Mouse (Mus musculus) adrenal gland, postnatal 25 days (tissue): ENCODE results near the gene Olfr1312. TPM values are rescaled to one million over a fixed set of nuclear protein-coding genes. Genes with fewer than 3 reads are reported as not detected.
"Not testable (repeated sequence)": the region's sequence is repeated elsewhere in the genome, so short reads cannot be mapped to it uniquely, and the experiment has no call there.

Experiments
- DNase-seq: peaks from one replicate; pipeline ENCODE4 v3.0.0; 2021; ENCODE audit warnings: mixed read lengths
- long read RNA-seq: library from polyadenylated mRNA; stranded (forward); transcript quantifications from one replicate; pipeline ENCODE4 v2.0.0, GENCODE M21; 2021
- total RNA-seq: library from RNA; stranded (reverse); gene quantifications from 2 replicates; pipeline ENCODE4 v1.2.3, GENCODE M21; 2021

Gene Olfr1312
- not detected in 2 replicates for total RNA-seq
- long read RNA-seq = 0 reads

DNA sequence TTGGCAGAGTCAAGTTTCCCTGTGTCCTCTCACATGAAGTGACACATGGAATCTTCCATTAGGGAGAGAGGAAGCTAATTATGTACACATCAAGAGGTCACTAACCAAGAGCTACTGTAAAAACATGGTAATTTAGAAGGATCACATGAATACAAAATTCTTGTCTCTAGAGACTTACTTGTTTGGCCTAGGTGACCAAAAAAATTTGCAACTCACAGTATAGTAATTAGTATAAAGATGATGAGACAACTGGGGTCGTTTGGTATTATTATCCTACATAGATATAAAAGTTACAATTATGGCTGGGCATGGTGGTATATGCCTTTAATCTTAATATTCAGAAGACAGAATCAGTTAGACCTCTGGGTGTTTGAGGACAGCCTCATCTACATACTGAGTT is at the start of gene Olfr1312:
Gene Olfr1312, minus strand, starts transcription at position 101 of the 400 bp plus-strand sequence.
- DNase-seq = no peak

DNA sequence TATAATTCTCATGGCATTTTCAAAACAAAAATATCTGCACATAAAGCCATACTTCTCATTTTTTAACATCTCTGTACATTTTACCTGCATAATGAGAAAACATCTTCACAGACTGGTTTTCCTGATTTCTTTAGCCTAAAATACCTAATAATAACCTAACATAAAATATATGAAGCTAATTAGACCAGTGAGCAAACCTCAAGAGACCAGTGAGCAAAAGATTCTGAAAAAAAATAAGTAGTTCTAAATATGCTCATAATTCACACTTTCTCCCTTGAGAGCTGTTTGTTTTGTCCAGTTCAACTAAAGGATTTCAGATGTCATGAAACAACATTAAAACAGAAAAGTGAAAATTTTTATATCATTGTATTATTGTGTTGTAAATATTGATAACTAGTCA is 46.6 kb upstream of the Olfr1312 start, which contains the start of gene Olfr1314:
Gene Olfr1314, minus strand, starts transcription at position 101 of the 400 bp plus-strand sequence.
- no peak for DNase-seq

DNA sequence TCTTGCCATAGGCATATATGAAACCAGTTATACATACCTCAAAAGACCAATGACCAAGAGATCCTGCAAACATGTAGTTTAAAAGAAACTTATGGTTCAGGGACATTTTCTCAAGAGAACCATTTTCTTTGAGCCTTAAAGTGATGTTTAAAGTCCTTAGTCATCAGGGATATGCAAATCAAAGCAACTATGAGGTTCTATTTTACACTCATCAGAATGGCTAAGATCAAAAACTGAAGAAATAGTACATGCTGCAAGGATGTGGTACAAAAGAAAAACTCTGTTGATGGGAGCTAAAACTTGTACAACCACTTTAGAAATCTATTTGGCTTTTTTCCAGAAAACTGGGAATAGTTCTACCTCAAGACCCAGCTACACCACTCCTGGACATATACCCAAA is 27.7 kb upstream of the Olfr1312 start, which contains the start of gene Olfr1313:
Gene Olfr1313, minus strand, starts transcription at position 101 of the 400 bp plus-strand sequence.
- DNase-seq = no peak

DNA sequence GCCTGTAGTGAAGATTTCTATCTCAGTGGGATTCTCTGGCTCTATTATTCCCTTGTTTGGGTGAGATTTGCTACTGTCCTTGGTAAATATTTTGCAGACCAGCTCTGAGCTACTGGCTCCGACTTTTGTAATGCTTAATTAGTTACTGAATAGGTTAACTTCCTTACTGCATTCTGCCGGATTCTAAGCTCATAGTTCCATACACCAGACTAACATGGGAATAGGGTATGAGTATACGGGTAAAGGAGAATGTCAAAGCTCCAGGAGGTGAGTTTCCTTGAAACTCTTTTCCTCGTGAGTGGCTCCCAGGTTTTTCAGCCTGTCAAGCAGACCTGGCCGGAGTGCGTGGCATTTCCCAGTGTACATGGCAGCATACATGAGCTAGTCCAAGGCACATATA is 23.1 kb downstream of the Olfr1312 start:
- not testable (repeated sequence) for DNase-seq

GRCm38 (mm10) chr2:112024312-112024711 is 25.7 kb downstream of the Olfr1312 start, which contains the start of gene Olfr1311:
TSS of gene Olfr1311 (minus strand) at chr2:112024412.
- no peak for DNase-seq

DNA sequence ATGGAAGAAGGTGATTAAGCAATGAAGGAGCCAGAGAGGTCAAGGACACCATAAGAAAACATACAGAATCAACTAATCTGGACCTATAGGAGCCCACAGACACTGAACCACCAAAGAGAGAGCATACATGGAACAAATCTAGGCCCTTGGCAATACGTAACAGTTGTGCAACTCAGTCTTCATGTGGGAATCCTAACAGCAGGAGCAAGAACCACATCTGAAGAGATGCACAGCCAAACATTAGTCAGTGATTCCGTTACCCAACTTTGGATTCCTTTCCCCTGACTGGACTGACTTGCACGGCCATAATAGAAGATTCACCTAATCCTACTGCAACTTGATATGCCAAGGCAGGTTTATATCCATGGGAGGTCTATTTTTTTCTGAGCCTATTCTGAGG is 35.1 kb downstream of the Olfr1312 start:
- no peak for DNase-seq

- no peak for DNase-seq
These were observed 37.4 kb downstream of the Olfr1312 start, which contains the start of gene Olfr1310 for GRCm38 (mm10) chr2:112012608-112013007. TSS of gene Olfr1310 (minus strand) at chr2:112012708.

GRCm38 (mm10) chr2:111990181-111990580 is 59.9 kb downstream of the Olfr1312 start, which contains the start of gene Olfr1309:
TSS of gene Olfr1309 (minus strand) at chr2:111990281.
- DNase-seq = no peak

Other genes with a start within 250 kb of the Olfr1312 start
- gene Olfr1303, start 229.9 kb downstream of the Olfr1312 start, total RNA-seq = not detected in 2 replicates
- not detected in 2 replicates for gene Olfr1305, start 173.1 kb downstream of the Olfr1312 start, total RNA-seq
- gene Olfr1306, start 134.0 kb downstream of the Olfr1312 start, total RNA-seq = not detected in 2 replicates
- gene Olfr1307, start 100.8 kb downstream of the Olfr1312 start, total RNA-seq = not detected in 2 replicates
- not detected in 2 replicates for gene Olfr1308, start 85.3 kb downstream of the Olfr1312 start, total RNA-seq
- not detected in 2 replicates for gene Olfr1309, start 60.0 kb downstream of the Olfr1312 start, total RNA-seq
- gene Olfr1310, start 37.5 kb downstream of the Olfr1312 start, total RNA-seq = not detected in 2 replicates
- gene Olfr1311, start 25.8 kb downstream of the Olfr1312 start, total RNA-seq = not detected in 2 replicates
- gene Olfr1313, start 27.6 kb upstream of the Olfr1312 start, total RNA-seq = not detected in 2 replicates
- gene Olfr1314, start 46.5 kb upstream of the Olfr1312 start, total RNA-seq = not detected in 2 replicates
- gene Olfr1315-ps1, start 65.2 kb upstream of the Olfr1312 start, total RNA-seq = not detected in 2 replicates
- not detected in 2 replicates for gene Olfr1316, start 84.7 kb upstream of the Olfr1312 start, total RNA-seq
- gene Olfr1317, start 90.1 kb upstream of the Olfr1312 start, total RNA-seq = not detected in 2 replicates
- gene Olfr1318, start 104.0 kb upstream of the Olfr1312 start, total RNA-seq = not detected in 2 replicates
- 6.0 and 10.4 TPM in 2 replicates for gene Lpcat4, start 189.2 kb upstream of the Olfr1312 start, total RNA-seq
- gene Nutm1, start 209.1 kb upstream of the Olfr1312 start, total RNA-seq = not detected in 2 replicates
- 134 and 135 TPM in 2 replicates for gene Nop10, start 211.7 kb upstream of the Olfr1312 start, total RNA-seq
- gene Slc12a6, start 215.6 kb upstream of the Olfr1312 start, total RNA-seq = 43.4 and 52.9 TPM in 2 replicates
- not detected in 2 replicates for gene Gm21985, start 216.1 kb upstream of the Olfr1312 start, total RNA-seq